Mouse (Mus musculus): ENCODE results near the gene Aldh4a1. TPM values are rescaled to one million over a fixed set of nuclear protein-coding genes. Genes with fewer than 3 reads are reported as not detected.
A peak's percentile ranks its signal among the peaks of the same experiment; 100 is the strongest.

Aldh4a1 gene
- total RNA-seq (2012; rRNA removed), result 63.5 and 84.0 TPM in 2 replicates

GRCm38 (mm10) chr4:139622373-139623282 lies at the start of gene Aldh4a1:
Gene Aldh4a1, plus strand, starts transcription at chr4:139622866.
- peak within 1 kb of the TSS; percentile 78 to 84 for H3K4me3 ChIP-seq (ENCODE audit: insufficient read depth in 1 of 2, low read depth in 1 of 2, low read length in 2 of 2, poor library complexity in 1 of 2, severe bottlenecking in 1 of 2)
- in situ Hi-C loops (cut with MboI; ENCODE audit: low sequenced_read_pairs in 2 of 2, unreplicated experiment in 2 of 2), result loop anchor here in 1 of 2 experiments (10.0 kb wide), 1 partner anchor 148 kb away; no protein-coding TSS in a partner anchor
- peak within 1 kb of the TSS; percentile 71 for H3K27ac ChIP-seq (ENCODE audit: insufficient read depth, low read depth, low read length, poor library complexity, severe bottlenecking)
- peaks cover 3% of the 10 kb centered on the region; the same call in 1 of the 2 replicates for H3K36me3 ChIP-seq (ENCODE audit: control insufficient read depth, insufficient read depth, low read length, poor library complexity, severe bottlenecking)
- H3K9me3 ChIP-seq (ENCODE audit: control insufficient read depth, insufficient read depth, low read depth, low read length), result no peaks in the 10 kb centered on the region
- peak; percentile 88 for DNase-seq (ENCODE audit: low read depth, low spot score)
- TF ChIP-seq CHD2 (IDR thresholded peaks at IDR 0.05; ENCODE audit: low read depth, low read length), result peak; percentile 74; the same call in 1 of the 2 replicates
- no peak for TF ChIP-seq ZNF384 (IDR thresholded peaks at IDR 0.05; ENCODE audit: low read depth, low read length)
- peak within 1 kb of the TSS; percentile 94 for H3K9ac ChIP-seq (ENCODE audit: insufficient read depth, low read depth, low read length, poor library complexity, severe bottlenecking)
- peaks cover 0 to 26% of the 10 kb centered on the region in 2 experiments; a peak in 2 of 4 replicates for H3K4me1 ChIP-seq (ENCODE audit: control insufficient read depth in 2 of 2, insufficient read depth in 2 of 2, low read length in 2 of 2, poor library complexity in 1 of 2)

DNA sequence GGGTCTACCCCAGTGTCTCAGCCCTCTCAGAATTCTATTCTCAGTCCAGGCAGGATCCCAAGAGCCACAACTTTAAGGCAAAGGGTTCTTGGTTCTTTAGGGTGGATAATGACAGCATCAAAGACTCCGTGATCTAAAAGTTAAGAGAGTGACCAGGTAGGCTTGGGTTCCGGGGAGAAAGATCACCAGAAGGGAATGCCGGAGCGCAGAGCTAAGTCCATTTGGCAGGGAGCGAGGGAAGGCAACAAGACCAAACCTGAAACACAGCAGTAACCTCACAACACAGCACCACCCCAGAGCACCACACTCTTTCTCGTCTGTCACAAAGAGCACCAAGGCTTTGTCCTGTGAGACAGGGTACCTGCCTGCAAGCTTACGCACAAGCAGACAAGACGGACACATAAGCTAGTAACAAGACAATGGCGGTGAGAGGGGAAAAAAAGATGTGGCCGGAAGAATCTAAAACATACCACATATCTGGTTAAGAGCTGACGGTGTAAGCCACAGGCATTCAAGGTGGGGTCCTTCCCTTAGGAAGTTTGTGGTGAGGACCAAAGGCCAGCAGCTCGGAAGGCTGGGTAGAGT lies 49.6 kb upstream of the Aldh4a1 start:
- no peak overlapping the region for H3K27ac ChIP-seq (ENCODE audit: insufficient read depth, low read depth, low read length, poor library complexity, severe bottlenecking)
- H3K4me1 ChIP-seq (ENCODE audit: control insufficient read depth in 2 of 2, insufficient read depth in 2 of 2, low read length in 2 of 2, poor library complexity in 1 of 2), result peaks cover 0 to 19% of the 10 kb centered on the region in 2 experiments; a peak in 3 of 4 replicates
- no peak for TF ChIP-seq CHD2 (IDR thresholded peaks at IDR 0.05; ENCODE audit: low read depth, low read length)
- no peak for TF ChIP-seq ZC3H11A (IDR thresholded peaks at IDR 0.05; ENCODE audit: borderline replicate concordance, low read depth, low read length)
- TF ChIP-seq ZNF384 (IDR thresholded peaks at IDR 0.05; ENCODE audit: low read depth, low read length), result no peak
- no peak for TF ChIP-seq HCFC1 (IDR thresholded peaks at IDR 0.05; ENCODE audit: borderline replicate concordance, insufficient read depth, low read length)
- TF ChIP-seq MAFK (IDR thresholded peaks at IDR 0.05; ENCODE audit: insufficient read depth, low read depth, low read length), result no peak
- no peak overlapping the region for H3K9ac ChIP-seq (ENCODE audit: insufficient read depth, low read depth, low read length, poor library complexity, severe bottlenecking)
- DNase-seq (ENCODE audit: low read depth, low spot score), result no peak
- in situ Hi-C loops (cut with MboI; ENCODE audit: low sequenced_read_pairs in 2 of 2, unreplicated experiment in 2 of 2), result no loop called here
- H3K9me3 ChIP-seq (ENCODE audit: control insufficient read depth, insufficient read depth, low read depth, low read length), result no peaks in the 10 kb centered on the region
- H3K4me3 ChIP-seq (ENCODE audit: insufficient read depth in 1 of 2, low read depth in 1 of 2, low read length in 2 of 2, poor library complexity in 1 of 2, severe bottlenecking in 1 of 2), result no peak overlapping the region
- no peaks in the 10 kb centered on the region for H3K36me3 ChIP-seq (ENCODE audit: control insufficient read depth, insufficient read depth, low read length, poor library complexity, severe bottlenecking)

GRCm38 (mm10) chr4:139574156-139574798 lies 48.4 kb upstream of the Aldh4a1 start:
- peak overlapping the region; percentile 72 for H3K9ac ChIP-seq (ENCODE audit: insufficient read depth, low read depth, low read length, poor library complexity, severe bottlenecking)
- H3K27ac ChIP-seq (ENCODE audit: insufficient read depth, low read depth, low read length, poor library complexity, severe bottlenecking), result no peak overlapping the region
- peak; percentile 99 for DNase-seq (ENCODE audit: low read depth, low spot score)
- peaks cover 0 to 17% of the 10 kb centered on the region in 2 experiments; a peak in 3 of 4 replicates for H3K4me1 ChIP-seq (ENCODE audit: control insufficient read depth in 2 of 2, insufficient read depth in 2 of 2, low read length in 2 of 2, poor library complexity in 1 of 2)
- H3K4me3 ChIP-seq (ENCODE audit: insufficient read depth in 1 of 2, low read depth in 1 of 2, low read length in 2 of 2, poor library complexity in 1 of 2, severe bottlenecking in 1 of 2), result peak overlapping the region; percentile 73 to 93
- no peak for TF ChIP-seq ZC3H11A (IDR thresholded peaks at IDR 0.05; ENCODE audit: borderline replicate concordance, low read depth, low read length)
- no peak for TF ChIP-seq ZNF384 (IDR thresholded peaks at IDR 0.05; ENCODE audit: low read depth, low read length)
- no peak for TF ChIP-seq MAFK (IDR thresholded peaks at IDR 0.05; ENCODE audit: insufficient read depth, low read depth, low read length)
- no peak for TF ChIP-seq HCFC1 (IDR thresholded peaks at IDR 0.05; ENCODE audit: borderline replicate concordance, insufficient read depth, low read length)
- TF ChIP-seq CHD2 (IDR thresholded peaks at IDR 0.05; ENCODE audit: low read depth, low read length), result no peak
- no peaks in the 10 kb centered on the region for H3K36me3 ChIP-seq (ENCODE audit: control insufficient read depth, insufficient read depth, low read length, poor library complexity, severe bottlenecking)
- H3K9me3 ChIP-seq (ENCODE audit: control insufficient read depth, insufficient read depth, low read depth, low read length), result no peaks in the 10 kb centered on the region
- in situ Hi-C loops (cut with MboI; ENCODE audit: low sequenced_read_pairs in 2 of 2, unreplicated experiment in 2 of 2), result no loop called here

GRCm38 (mm10) chr4:139574799-139575672 lies 47.6 kb upstream of the Aldh4a1 start:
- Histone ChIP-seq H3K4me3 (ENCODE audit: insufficient read depth in 1 of 2, low read depth in 1 of 2, low read length in 2 of 2, poor library complexity in 1 of 2, severe bottlenecking in 1 of 2) (peak overlapping the region; percentile 73 to 93), H3K9ac (ENCODE audit: insufficient read depth, low read depth, low read length, poor library complexity, severe bottlenecking) (peak overlapping the region; percentile 74), H3K9me3 (ENCODE audit: control insufficient read depth, insufficient read depth, low read depth, low read length) (no peaks in the 10 kb centered on the region), H3K36me3 (ENCODE audit: control insufficient read depth, insufficient read depth, low read length, poor library complexity, severe bottlenecking) (no peaks in the 10 kb centered on the region), H3K27ac (ENCODE audit: insufficient read depth, low read depth, low read length, poor library complexity, severe bottlenecking) (no peak overlapping the region), H3K4me1 (ENCODE audit: control insufficient read depth in 2 of 2, insufficient read depth in 2 of 2, low read length in 2 of 2, poor library complexity in 1 of 2) (peaks cover 0 to 17% of the 10 kb centered on the region in 2 experiments; a peak in 3 of 4 replicates)
- in situ Hi-C loops (cut with MboI; ENCODE audit: low sequenced_read_pairs in 2 of 2, unreplicated experiment in 2 of 2), result no loop called here
- no peak for DNase-seq (ENCODE audit: low read depth, low spot score)
- TF ChIP-seq HCFC1 (IDR thresholded peaks at IDR 0.05; ENCODE audit: borderline replicate concordance, insufficient read depth, low read length), result no peak
- no peak for TF ChIP-seq CHD2 (IDR thresholded peaks at IDR 0.05; ENCODE audit: low read depth, low read length)
- no peak for TF ChIP-seq MAFK (IDR thresholded peaks at IDR 0.05; ENCODE audit: insufficient read depth, low read depth, low read length)
- TF ChIP-seq ZNF384 (IDR thresholded peaks at IDR 0.05; ENCODE audit: low read depth, low read length), result no peak
- TF ChIP-seq ZC3H11A (IDR thresholded peaks at IDR 0.05; ENCODE audit: borderline replicate concordance, low read depth, low read length), result no peak
